Mouse (Mus musculus): Measurements from ENCODE around the gene Nhlh2.

DNA sequence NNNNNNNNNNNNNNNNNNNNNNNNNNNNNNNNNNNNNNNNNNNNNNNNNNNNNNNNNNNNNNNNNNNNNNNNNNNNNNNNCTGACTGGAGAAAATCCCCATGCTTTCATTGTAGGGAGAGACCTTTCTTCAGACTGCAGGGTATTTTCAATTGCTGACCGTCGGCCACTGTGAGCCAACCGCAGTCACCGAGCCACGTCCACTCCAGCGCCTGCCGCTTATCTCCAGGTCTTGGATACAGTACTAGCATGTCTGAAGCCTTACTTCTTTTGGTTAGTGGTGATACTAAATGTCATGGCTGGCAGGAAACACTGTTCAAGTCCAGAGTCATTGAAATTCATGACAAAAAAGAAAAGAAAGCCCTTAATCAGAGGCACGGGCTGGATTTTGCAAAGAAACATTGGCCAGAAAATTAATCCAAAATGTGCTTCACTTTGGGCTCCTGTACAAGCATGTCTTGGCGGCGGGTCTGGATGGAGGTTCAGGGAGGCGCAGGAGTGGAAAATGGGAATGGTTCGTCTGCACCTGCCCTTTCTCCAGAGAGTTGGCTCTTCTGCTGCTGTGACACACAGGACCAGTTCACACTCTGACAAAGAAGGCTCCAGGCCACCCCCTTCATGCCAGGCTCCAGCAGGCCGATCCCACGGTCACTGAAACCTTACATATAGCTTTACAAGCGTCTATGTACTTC lies 48.6 kb upstream of the Nhlh2 start:
- TF ChIP-seq SMC3 (IDR thresholded peaks at IDR 0.05; ENCODE audit: low read depth, low read length) = no peak
- no peak for TF ChIP-seq CTCF (conservative IDR thresholded peaks at IDR 0.05 in 1 of 2, IDR thresholded peaks at IDR 0.05 in 1 of 2; ENCODE audit: low read depth in 2 of 2, low read length in 2 of 2)
- no peak for TF ChIP-seq EP300 (IDR thresholded peaks at IDR 0.05; ENCODE audit: low read length)
- no peak for TF ChIP-seq POLR2A (IDR thresholded peaks at IDR 0.05; ENCODE audit: low read depth, low read length)
- no peak for TF ChIP-seq POLR2AphosphoS2 (IDR thresholded peaks at IDR 0.05; ENCODE audit: low read depth, low read length)
- no peak for TF ChIP-seq ZMIZ1 (IDR thresholded peaks at IDR 0.05; ENCODE audit: low read depth, low read length)

All from CH12.LX (cell line).